Mouse (Mus musculus): ENCODE data around the gene Hist2h3b.
A peak's percentile ranks its signal among the peaks of the same experiment; 100 is the strongest.

Gene Hist2h3b

DNA sequence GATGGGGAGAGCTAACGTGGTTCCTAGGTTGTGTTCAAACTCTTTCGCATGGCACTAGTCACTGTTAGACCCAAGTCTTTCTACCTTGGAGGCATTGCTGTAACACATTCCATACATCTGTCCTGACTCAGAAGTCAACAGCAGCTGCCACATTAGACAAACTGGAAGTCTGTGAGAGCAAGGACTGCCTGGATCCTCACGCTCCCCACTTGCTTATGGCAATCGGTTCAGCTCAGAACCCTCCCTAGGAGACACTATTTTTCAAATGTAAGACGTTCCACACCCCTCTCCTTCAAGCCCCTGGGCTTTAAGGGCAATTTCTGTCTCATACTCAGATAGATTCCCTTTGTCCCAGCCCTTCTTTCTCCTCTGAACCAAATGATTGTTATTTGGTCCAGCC lies 33.6 kb downstream of the Hist2h3b start:
- no peak for DNase-seq

GRCm38 (mm10) chr3:96306506-96306905 lies 38.1 kb downstream of the Hist2h3b start:
- DNase-seq: peak; percentile 38

- no peak for DNase-seq
These were observed 41.0 kb downstream of the Hist2h3b start for GRCm38 (mm10) chr3:96309441-96309840.

- no peak for DNase-seq
These were observed 44.1 kb downstream of the Hist2h3b start for GRCm38 (mm10) chr3:96312341-96313098.
